Mouse (Mus musculus): ENCODE measurements around the gene Zfp708.

- TF ChIP-seq CTCF (IDR thresholded peaks at IDR 0.05) (no peak), EP300 (IDR thresholded peaks at IDR 0.05) (no peak)
These were observed 14.3 kb upstream of the Zfp708 start for GRCm38 (mm10) chr13:67112096-67112495.
